Mouse (Mus musculus): ENCODE measurements around the gene Rinl.

The Rinl gene

GRCm38 (mm10) chr7:28780857-28781256 lies 7.9 kb upstream of the Rinl start:
- no peak for DNase-seq (ENCODE audit: low read depth, low spot score)

GRCm38 (mm10) chr7:28781261-28781663 lies 7.5 kb upstream of the Rinl start:
- DNase-seq (ENCODE audit: low read depth, low spot score): no peak

- DNase-seq (ENCODE audit: low read depth, low spot score): no peak
Observed at GRCm38 (mm10) chr7:28785161-28785560, 3.6 kb upstream of the Rinl start.

GRCm38 (mm10) chr7:28787884-28788283 lies 885 bp upstream of the Rinl start:
- no peak for DNase-seq (ENCODE audit: low read depth, low spot score)

GRCm38 (mm10) chr7:28789235-28789634 lies 466 bp downstream of the Rinl start:
- DNase-seq (ENCODE audit: low read depth, low spot score): no peak

DNA sequence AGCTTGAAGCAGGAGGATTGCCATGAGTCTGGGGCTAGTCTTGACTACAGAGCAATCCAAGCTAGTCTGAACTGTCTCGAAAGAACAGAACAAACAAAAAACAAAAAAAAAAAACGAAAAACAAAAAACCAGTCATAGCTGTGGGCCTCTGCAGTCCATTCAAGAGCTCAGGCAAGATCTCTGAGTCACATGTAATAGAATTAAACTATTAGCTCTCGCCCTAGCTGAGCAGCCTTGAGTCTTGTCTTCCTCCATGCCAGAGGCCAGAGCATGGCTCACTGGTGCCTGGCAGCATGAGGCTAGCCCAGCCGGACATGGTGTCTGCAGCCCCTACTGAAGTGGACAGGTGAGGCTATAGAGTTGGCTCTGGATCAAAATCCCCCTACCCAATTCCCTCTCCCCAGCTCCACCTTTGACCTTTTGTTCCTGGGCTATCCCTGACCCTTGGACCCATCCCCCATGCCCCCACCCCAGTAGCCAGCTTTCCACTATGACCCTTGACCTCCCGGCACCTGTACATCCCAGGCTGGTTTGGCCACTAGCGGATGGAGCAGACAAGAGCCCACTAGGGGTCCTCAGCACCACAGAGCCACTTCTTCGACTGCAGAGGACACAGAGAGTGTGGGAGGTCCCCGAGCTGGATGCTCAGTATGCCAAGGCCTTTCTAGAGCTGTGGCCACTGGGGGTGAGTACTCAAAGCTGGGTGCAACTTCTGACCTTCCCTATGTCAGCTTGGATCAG lies 1.5 kb downstream of the Rinl start:
- DNase-seq (ENCODE audit: low read depth, low spot score): no peak

- DNase-seq (ENCODE audit: low read depth, low spot score): no peak
Observed at GRCm38 (mm10) chr7:28791706-28792105, 2.9 kb downstream of the Rinl start.

DNA sequence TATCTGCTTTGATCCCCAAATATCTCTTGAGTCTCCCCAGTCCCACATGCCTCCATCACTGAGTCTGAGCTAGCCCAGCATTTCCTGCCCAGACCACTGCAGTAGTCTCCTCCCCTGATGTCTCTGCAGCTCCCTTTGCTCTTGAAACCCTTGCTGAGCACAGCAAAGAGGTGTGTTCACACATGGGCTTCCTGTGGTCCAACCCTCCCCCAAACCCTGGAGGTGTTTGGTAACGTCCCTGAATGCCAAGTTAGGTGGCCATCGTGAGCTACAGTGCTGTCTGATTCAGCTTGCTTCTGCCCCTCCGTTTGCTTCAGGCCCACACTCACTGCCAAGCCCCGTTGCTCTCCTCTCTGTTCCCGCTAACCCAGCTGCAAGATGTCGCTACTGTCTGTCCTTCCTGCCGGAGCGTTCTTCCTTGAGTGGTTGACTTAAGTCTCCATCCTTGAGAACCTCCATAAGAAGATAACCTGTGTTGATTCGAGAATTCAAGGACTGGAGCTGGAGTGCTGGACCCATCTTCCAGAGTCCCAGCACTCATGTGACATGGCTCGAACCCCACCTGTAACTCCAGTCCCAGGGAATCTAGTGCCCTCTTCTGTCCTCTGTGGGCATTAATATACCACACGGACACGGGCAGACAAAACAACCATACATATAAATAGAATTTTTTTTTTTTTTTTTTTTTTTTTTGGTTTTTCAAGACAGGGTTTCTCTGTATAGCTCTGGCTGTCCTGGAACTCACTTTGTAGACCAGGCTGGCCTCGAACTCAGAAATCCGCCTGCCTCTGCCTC lies 3.8 kb downstream of the Rinl start:
- no peak for DNase-seq (ENCODE audit: low read depth, low spot score)

- no peak for DNase-seq (ENCODE audit: low read depth, low spot score)
Observed at GRCm38 (mm10) chr7:28793834-28794233, 5.1 kb downstream of the Rinl start.

DNA sequence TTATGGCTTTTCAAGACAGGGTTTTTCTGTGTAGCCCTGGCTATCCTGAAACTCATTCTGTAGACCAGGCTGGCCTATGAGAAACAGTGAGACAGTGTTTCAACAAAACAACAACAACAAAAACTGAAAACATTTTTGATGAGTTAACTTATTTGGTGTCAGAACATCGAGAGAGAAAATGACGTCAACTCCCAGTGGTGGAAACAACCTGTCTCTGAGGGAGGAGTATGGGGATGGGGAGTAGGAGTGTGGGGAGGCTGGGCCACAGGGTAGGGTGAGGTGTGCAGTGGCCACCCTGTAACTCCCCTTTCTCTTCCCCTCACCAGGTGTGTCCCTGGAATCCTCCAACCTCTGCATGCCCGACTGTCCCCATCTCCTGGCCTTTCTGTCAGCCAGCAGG lies 5.7 kb downstream of the Rinl start:
- DNase-seq (ENCODE audit: low read depth, low spot score): no peak

- DNase-seq (ENCODE audit: low read depth, low spot score): no peak
Observed at GRCm38 (mm10) chr7:28795832-28796231, 7.1 kb downstream of the Rinl start.

- peak; percentile 62 for DNase-seq (ENCODE audit: low read depth, low spot score)
Observed at GRCm38 (mm10) chr7:28796562-28796975, 7.8 kb downstream of the Rinl start.

DNA sequence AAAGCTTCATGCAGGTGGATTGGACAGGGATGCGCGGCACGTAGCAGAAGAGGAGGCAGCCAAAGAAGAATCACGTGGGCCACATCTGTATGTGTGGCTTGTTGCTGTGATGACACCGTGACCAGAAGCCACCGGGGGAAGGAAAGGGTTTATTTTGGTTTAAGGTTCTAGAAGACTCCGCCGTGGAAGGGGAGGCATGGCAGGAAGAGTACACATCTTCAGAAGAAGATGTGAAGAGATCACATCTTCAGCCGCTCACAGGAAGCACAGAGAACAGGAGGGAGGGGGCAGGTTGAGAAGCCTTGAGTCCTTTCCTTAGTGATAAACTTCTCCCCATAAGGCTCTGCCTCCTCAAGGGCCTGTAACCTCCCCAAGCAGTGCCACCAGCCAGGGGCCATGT lies 11.2 kb downstream of the Rinl start:
- DNase-seq (ENCODE audit: low read depth, low spot score): no peak

GRCm38 (mm10) chr7:28801451-28801850 lies 12.7 kb downstream of the Rinl start:
- no peak for DNase-seq (ENCODE audit: low read depth, low spot score)

DNA sequence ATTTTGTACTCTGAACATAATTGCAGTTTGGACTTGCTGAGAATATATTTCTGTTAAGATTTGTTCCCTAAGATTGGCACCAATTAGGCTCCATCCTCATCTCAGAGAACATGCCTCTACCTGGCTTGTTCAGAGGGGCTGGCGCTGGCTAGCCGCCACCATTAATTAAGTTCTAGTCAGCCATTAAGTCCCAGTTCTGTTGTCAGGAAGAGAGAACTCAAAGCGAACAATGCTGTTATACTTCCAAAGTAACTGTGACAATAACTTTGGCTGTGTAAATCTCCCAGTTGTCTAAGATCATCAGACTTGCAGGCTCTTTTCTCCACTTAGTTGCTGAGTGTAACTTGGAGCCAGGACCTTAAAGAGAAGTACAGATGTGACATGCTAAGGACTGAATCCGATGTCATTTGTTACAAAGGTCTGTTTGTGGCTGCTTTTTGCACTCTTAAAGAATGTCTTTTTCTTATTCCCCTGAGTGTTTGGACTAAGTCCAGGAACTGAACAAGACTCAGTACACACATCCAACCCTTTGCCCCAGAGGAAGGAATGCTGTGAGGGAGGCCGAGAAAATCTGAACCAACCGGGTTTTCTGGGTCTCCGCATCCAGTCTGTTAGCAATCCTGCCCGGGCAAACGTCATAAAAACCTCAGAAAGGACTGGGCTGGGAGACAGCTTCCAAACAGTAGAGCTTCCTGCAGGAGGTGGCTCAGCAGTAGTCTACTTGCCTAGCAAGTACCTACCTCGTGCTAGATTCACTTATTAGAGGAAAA lies 13.3 kb downstream of the Rinl start:
- DNase-seq (ENCODE audit: low read depth, low spot score): no peak

GRCm38 (mm10) chr7:28802846-28803588 lies 14.2 kb downstream of the Rinl start:
- DNase-seq (ENCODE audit: low read depth, low spot score): no peak

DNA sequence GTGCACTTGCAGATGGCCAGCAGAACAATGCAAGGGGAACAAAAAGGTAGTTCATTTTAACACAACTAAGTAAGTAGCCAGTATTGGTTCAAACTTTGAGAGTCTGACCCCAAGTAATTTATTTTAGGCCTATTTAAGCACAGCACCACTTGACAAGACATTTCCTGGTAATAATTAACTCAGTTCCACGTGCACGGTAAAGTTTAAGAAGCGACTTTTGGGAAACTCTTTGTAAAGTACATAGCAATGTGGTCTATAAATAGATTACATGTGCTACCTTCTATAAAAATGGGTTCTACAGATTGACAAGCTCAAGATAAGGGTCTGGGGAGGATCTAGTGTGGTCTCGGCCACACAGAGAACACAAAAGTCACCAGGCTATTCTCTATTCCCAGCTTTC lies 15.0 kb downstream of the Rinl start:
- no peak for DNase-seq (ENCODE audit: low read depth, low spot score)

DNA sequence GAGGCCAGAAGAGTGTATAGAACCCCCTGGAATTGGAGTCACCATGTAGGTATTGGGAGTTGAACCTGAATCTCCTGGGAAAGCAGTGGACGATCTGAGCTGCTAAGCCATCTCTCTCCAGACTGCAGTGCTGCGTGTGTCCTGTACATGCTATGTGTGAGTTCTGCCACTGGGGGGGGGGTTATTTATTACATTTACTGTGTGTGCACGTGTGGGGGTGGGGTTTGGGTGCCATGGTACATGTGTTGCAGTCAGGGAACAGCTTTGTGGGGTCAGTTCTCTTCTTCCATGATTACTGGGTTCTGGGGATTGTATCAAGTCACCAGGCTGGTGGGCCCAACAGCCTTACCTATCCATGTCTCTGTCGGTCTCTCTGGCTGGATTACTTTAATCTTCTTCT lies 18.1 kb downstream of the Rinl start:
- DNase-seq (ENCODE audit: low read depth, low spot score): no peak

DNA sequence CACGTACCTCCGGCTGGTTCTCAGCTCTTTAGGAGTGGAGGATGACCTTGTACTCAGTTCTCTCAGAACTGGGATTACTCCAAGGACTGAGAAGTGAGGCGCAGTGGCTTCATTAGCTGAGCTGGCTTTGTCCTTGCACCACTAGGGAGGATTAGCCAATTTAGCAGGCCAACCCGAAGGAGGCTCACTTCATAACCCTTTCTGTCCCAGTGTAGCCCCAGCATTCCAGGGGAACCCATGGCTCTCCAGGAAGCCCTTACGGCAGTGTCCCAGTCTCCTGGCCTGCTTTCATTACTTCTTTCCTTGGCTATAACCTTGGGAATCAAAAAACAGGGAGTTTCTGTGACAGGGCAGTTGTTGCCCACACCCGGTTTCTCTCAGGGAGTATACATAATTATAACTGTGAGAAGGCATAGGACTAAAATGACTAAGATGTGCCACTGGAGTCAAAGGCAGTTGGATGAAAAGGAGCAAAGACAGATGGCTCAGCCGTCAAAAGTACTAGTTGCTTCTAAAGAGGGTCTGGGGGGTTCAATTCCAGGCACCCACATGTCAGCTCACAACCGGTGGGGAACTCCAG lies 19.0 kb downstream of the Rinl start:
- DNase-seq (ENCODE audit: low read depth, low spot score): no peak

- DNase-seq (ENCODE audit: low read depth, low spot score): no peak
Observed at GRCm38 (mm10) chr7:28808221-28808941, 19.6 kb downstream of the Rinl start, which contains the start of gene Hnrnpl. Gene Hnrnpl, plus strand, starts transcription at chr7:28808541.

Data from retina, postnatal 7 days (tissue).